Mouse (Mus musculus): Measurements from ENCODE around the gene Arl6ip4.

DNA sequence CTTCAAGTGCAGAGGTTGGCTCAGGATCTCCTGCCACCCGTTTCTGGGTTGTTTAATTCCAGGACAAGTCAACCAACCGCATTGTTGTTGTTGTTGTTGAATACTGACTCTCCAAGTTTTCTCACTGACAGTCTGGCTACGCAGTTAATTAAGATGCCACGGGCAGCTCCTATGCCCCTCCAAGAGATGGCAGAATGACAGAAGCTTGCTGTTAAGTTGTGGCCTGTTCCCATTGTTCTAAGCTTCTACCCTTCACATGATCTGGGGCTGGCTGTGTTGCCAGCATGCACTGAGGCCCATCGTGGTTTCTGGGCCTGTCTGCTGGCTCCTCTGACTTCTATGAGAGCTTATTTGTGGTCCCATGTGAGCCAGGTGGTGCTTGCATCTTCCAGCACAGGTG is 18.4 kb downstream of the Arl6ip4 start:
- no peak for TF ChIP-seq CTCF (IDR thresholded peaks at IDR 0.05; ENCODE audit: low read depth, low read length)
- no peak for TF ChIP-seq POLR2A (IDR thresholded peaks at IDR 0.05; ENCODE audit: extremely low read depth, insufficient read depth, low read length)

Data from liver, adult 2 months (tissue).